Comparison of ENCODE assay signal across 27 mouse cellular contexts in the genomic region with DNA sequence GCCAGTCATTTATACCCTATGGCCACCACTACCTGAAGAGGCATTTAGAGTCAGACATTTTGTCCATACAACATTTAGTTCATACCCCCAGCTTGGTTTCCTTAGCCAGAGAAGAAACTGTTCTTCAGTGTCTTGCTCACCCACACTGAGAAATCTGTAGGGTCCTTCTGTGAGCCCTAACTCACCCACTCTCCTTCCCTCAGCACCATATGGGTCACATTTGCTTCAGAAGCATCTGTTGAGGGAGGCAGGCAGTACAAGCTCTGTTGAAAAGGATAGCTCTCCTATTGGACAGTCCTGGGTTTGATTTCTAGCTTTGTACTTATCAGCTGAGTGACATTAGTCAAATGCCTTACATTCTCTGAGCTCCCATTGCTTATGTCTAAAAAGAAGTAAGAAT.
DNase-seq lines count a peak whose midpoint lies in the region; ATAC-seq and TF ChIP-seq lines count a peak whose summit lies in the region.
"Had no signal": no experiment of that assay in that cellular context is flagged by ENCODE, and none has a peak within 500 bp of the region (broad histone marks: within the 10 kb centered on the region; RNA-seq: fewer than 3 reads in every experiment).

No protein-coding gene starts in this region.

- no peak overlapping the region for H3K4me3 ChIP-seq in layer of hippocampus, adult 2 months
- H3K4me3 ChIP-seq: embryonic facial prominence, embryonic 13.5 days; embryonic facial prominence, embryonic 15.5 days; erythroblast, embryonic 14.5 days; forebrain, embryonic 10.5 days; forebrain, embryonic 12.5 days had no signal

- DNase-seq in frontal cortex, postnatal 25 days (ENCODE audit: low spot score in 2 of 2) = no peak
- peak; percentile 63 to 73 for DNase-seq in layer of hippocampus, adult 2 months (ENCODE audit: low spot score in 2 of 2)
- DNase-seq in layer of hippocampus, postnatal 10 days (ENCODE audit: low spot score in 2 of 2) = no peak
- DNase-seq in brain, adult 2 months (ENCODE audit: low read depth, low spot score) = peak; percentile 63
- no peak for DNase-seq in lung, postnatal 10 days
- DNase-seq: adrenal gland, adult 8-10 months; adrenal gland, postnatal 14 days; adrenal gland, postnatal 36 days; B cell, adult 2 months; cerebellum, adult 11 months; cerebellum, adult 18-20 months; cerebellum, adult 8-10 months; cerebellum, adult 9-11 months; cerebellum, postnatal 14 days; cerebellum, postnatal 36 days; embryo, embryonic 11 days had no signal

- no peak for TF ChIP-seq CTCF in layer of hippocampus, adult 2 months (conservative IDR thresholded peaks at IDR 0.05)

- peak overlapping the region; percentile 92 for H3K27ac ChIP-seq in layer of hippocampus, adult 2 months
- H3K27ac ChIP-seq: embryonic facial prominence, embryonic 13.5 days; embryonic facial prominence, embryonic 15.5 days; forebrain, embryonic 10.5 days; forebrain, embryonic 12.5 days had no signal

- ATAC-seq in frontal cortex, adult (ENCODE audit: low TSS enrichment) = 0 out of 2 replicates have a peak, but pooled peaks have one; percentile 45
- ATAC-seq: activated CD4-positive, CD25-positive, alpha-beta regulatory T cell, adult 4 months; CD4-positive, CD25-positive, alpha-beta regulatory T cell, adult 4 months; forebrain, embryonic 14.5 days; forebrain, embryonic 16.5 days; Patski had no signal

Comparison
In these comparisons a context has a peak if more than half of its experiments do, and no peak if none do; other contexts are left out.
1. DNase-seq: peak in layer of hippocampus, adult 2 months (2 of 2) and brain, adult 2 months (single experiment); none in frontal cortex, postnatal 25 days (0 of 2), layer of hippocampus, postnatal 10 days (0 of 2) and lung, postnatal 10 days (single experiment).